Mouse (Mus musculus): ENCODE data around the gene H2-Ob.

GRCm38 (mm10) chr17:34260551-34260950, 21.8 kb downstream of the H2-Ob start:
- TF ChIP-seq POLR2A (IDR thresholded peaks at IDR 0.05; ENCODE audit: low read depth, low read length), result no peak
- no peak for TF ChIP-seq CTCF (conservative IDR thresholded peaks at IDR 0.05 in 1 of 2, IDR thresholded peaks at IDR 0.05 in 1 of 2; ENCODE audit: low read depth in 2 of 2, low read length in 2 of 2)
- no peak for TF ChIP-seq GABPA (IDR thresholded peaks at IDR 0.05; ENCODE audit: insufficient replicate concordance, low read depth, low read length)
- no peak for TF ChIP-seq NRF1 (IDR thresholded peaks at IDR 0.05; ENCODE audit: low read depth, low read length)
- no peak for TF ChIP-seq USF2 (conservative IDR thresholded peaks at IDR 0.05; ENCODE audit: low read depth, low read length)

Data from CH12.LX (cell line).